Mouse (Mus musculus): ENCODE results near the gene Mafb. TPM values are rescaled to one million over a fixed set of nuclear protein-coding genes. Genes with fewer than 3 reads are reported as not detected.

The Mafb gene
- polyA plus RNA-seq, 2 experiments, result 20.8 to 24.5 TPM

GRCm38 (mm10) chr2:160378271-160378670, 11.4 kb upstream of the Mafb start:
- H3K9me3 ChIP-seq (ENCODE audit: control insufficient read depth, low read length), result no peaks in the 10 kb centered on the region
- no peak overlapping the region for H3K27ac ChIP-seq (replicated peaks; ENCODE audit: low read depth, low read length)
- no peak overlapping the region for H3K9ac ChIP-seq (ENCODE audit: low read depth, low read length, severe bottlenecking)
- peaks cover 13% of the 10 kb centered on the region; the same call in 1 of the 2 replicates for H3K27me3 ChIP-seq (ENCODE audit: control insufficient read depth, insufficient read depth, low read length)
- TF ChIP-seq POLR2A (IDR thresholded peaks at IDR 0.05; ENCODE audit: borderline replicate concordance, extremely low read depth, insufficient read depth, insufficient read length), result no peak
- DNase-seq (ENCODE audit: low spot score) (no peak), ATAC-seq (ENCODE audit: low FRiP score, low read depth) (no peak)
- no peaks in the 10 kb centered on the region for H3K36me3 ChIP-seq (ENCODE audit: control insufficient read depth, insufficient read depth, low read length)
- no peak overlapping the region for H3K4me3 ChIP-seq (replicated peaks; ENCODE audit: low read length)
- no peak overlapping the region for H3K4me2 ChIP-seq (replicated peaks; ENCODE audit: low read depth, low read length, severe bottlenecking)
- H3K4me1 ChIP-seq (ENCODE audit: control insufficient read depth, insufficient read depth, low read length), result no peaks in the 10 kb centered on the region
- WGBS, result 40% methylated on average over 4 of the region's 4 CpGs

GRCm38 (mm10) chr2:160376236-160376635, 9.4 kb upstream of the Mafb start:
- Histone ChIP-seq H3K4me3 (replicated peaks; ENCODE audit: low read length) (no peak overlapping the region), H3K27ac (replicated peaks; ENCODE audit: low read depth, low read length) (no peak overlapping the region), H3K4me1 (ENCODE audit: control insufficient read depth, insufficient read depth, low read length) (no peaks in the 10 kb centered on the region), H3K9me3 (ENCODE audit: control insufficient read depth, low read length) (no peaks in the 10 kb centered on the region), H3K36me3 (ENCODE audit: control insufficient read depth, insufficient read depth, low read length) (no peaks in the 10 kb centered on the region), H3K9ac (ENCODE audit: low read depth, low read length, severe bottlenecking) (no peak overlapping the region), H3K4me2 (replicated peaks; ENCODE audit: low read depth, low read length, severe bottlenecking) (no peak overlapping the region), H3K27me3 (ENCODE audit: control insufficient read depth, insufficient read depth, low read length) (peaks cover 27% of the 10 kb centered on the region)
- no peak for TF ChIP-seq POLR2A (IDR thresholded peaks at IDR 0.05; ENCODE audit: borderline replicate concordance, extremely low read depth, insufficient read depth, insufficient read length)
- 27% methylated on average over 5 of the region's 5 CpGs for WGBS
- DNase-seq (ENCODE audit: low spot score), result no peak
- no peak for ATAC-seq (ENCODE audit: low FRiP score, low read depth)

GRCm38 (mm10) chr2:160369653-160370420, 3.0 kb upstream of the Mafb start:
- Histone ChIP-seq H3K27me3 (ENCODE audit: control insufficient read depth, insufficient read depth, low read length) (peaks cover 68% of the 10 kb centered on the region), H3K36me3 (ENCODE audit: control insufficient read depth, insufficient read depth, low read length) (no peaks in the 10 kb centered on the region), H3K9ac (ENCODE audit: low read depth, low read length, severe bottlenecking) (no peak overlapping the region), H3K4me2 (replicated peaks; ENCODE audit: low read depth, low read length, severe bottlenecking) (peak overlapping the region; percentile 97), H3K4me3 (replicated peaks; ENCODE audit: low read length) (peak overlapping the region; percentile 67), H3K27ac (replicated peaks; ENCODE audit: low read depth, low read length) (no peak overlapping the region), H3K9me3 (ENCODE audit: control insufficient read depth, low read length) (no peaks in the 10 kb centered on the region), H3K4me1 (ENCODE audit: control insufficient read depth, insufficient read depth, low read length) (peaks cover 10% of the 10 kb centered on the region)
- TF ChIP-seq POLR2A (IDR thresholded peaks at IDR 0.05; ENCODE audit: borderline replicate concordance, extremely low read depth, insufficient read depth, insufficient read length), result no peak
- DNase-seq (ENCODE audit: low spot score), result no peak
- WGBS, result 4% methylated on average over 25 of the region's 25 CpGs
- ATAC-seq (ENCODE audit: low FRiP score, low read depth), result no peak

GRCm38 (mm10) chr2:160368422-160369357, 1.8 kb upstream of the Mafb start:
- DNase-seq (ENCODE audit: low spot score) (no peak), ATAC-seq (ENCODE audit: low FRiP score, low read depth) (no peak)
- WGBS, result under 1% methylated on average over 52 of the region's 52 CpGs
- Histone ChIP-seq H3K27me3 (ENCODE audit: control insufficient read depth, insufficient read depth, low read length) (peaks cover 68% of the 10 kb centered on the region), H3K4me3 (replicated peaks; ENCODE audit: low read length) (peak overlapping the region; percentile 67), H3K4me2 (replicated peaks; ENCODE audit: low read depth, low read length, severe bottlenecking) (peak overlapping the region; percentile 97), H3K27ac (replicated peaks; ENCODE audit: low read depth, low read length) (no peak overlapping the region), H3K9me3 (ENCODE audit: control insufficient read depth, low read length) (no peaks in the 10 kb centered on the region), H3K36me3 (ENCODE audit: control insufficient read depth, insufficient read depth, low read length) (no peaks in the 10 kb centered on the region), H3K4me1 (ENCODE audit: control insufficient read depth, insufficient read depth, low read length) (peaks cover 10% of the 10 kb centered on the region), H3K9ac (ENCODE audit: low read depth, low read length, severe bottlenecking) (0 out of 2 replicates have a peak overlapping the region, but pooled peaks have one; percentile 12)
- TF ChIP-seq POLR2A (IDR thresholded peaks at IDR 0.05; ENCODE audit: borderline replicate concordance, extremely low read depth, insufficient read depth, insufficient read length), result no peak

Data from limb, embryonic 14.5 days (tissue).